Mouse (Mus musculus) forebrain, embryonic 13.5 days (tissue): ENCODE data around the gene Pou2f3. TPM values are rescaled to one million over a fixed set of nuclear protein-coding genes. Genes with fewer than 3 reads are reported as not detected.
A peak's percentile ranks its signal among the peaks of the same experiment; 100 is the strongest.

Source experiments
- ATAC-seq: fragments of 200-750 bp; cut with Nextera tagmentation; 2 replicates; pipeline ENCODE4 v1.8.0; 2017
- H3K27ac ChIP-seq: fragments of 300-500 bp; sonication (generic); 2 replicates; pipeline ENCODE4 v1.5.1; 2015; ENCODE audit warnings: inconsistent platforms, mild to moderate bottlenecking, moderate library complexity
- H3K27me3 ChIP-seq: fragments of 300-500 bp; sonication (generic); 2 replicates; pipeline ENCODE4 v1.6.1; 2015; ENCODE audit warnings: mild to moderate bottlenecking, inconsistent platforms
- H3K36me3 ChIP-seq: fragments of 300-500 bp; sonication (generic); 2 replicates; pipeline ENCODE4 v1.6.1; 2015; ENCODE audit warnings: mild to moderate bottlenecking, inconsistent platforms; ENCODE audit not compliant: poor library complexity, severe bottlenecking
- H3K4me1 ChIP-seq: fragments of 300-500 bp; sonication (generic); 2 replicates; pipeline ENCODE4 v1.6.1; 2015; ENCODE audit warnings: inconsistent platforms
- H3K4me2 ChIP-seq: fragments of 300-500 bp; sonication (generic); 2 replicates; pipeline ENCODE4 v1.6.1; 2015; ENCODE audit warnings: inconsistent platforms, mild to moderate bottlenecking, moderate library complexity
- H3K4me3 ChIP-seq: fragments of 300-500 bp; sonication (generic); 2 replicates; pipeline ENCODE4 v1.5.1; 2015; ENCODE audit warnings: mild to moderate bottlenecking, inconsistent platforms
- H3K9ac ChIP-seq: fragments of 300-500 bp; sonication (generic); 2 replicates; pipeline ENCODE4 v1.6.1; 2015; ENCODE audit warnings: mild to moderate bottlenecking, inconsistent platforms
- H3K9me3 ChIP-seq: fragments of 300-500 bp; sonication (generic); replicated peaks from 2 replicates; pipeline ENCODE4 v1.6.1; 2016; ENCODE audit warnings: inconsistent platforms
- WGBS: fragments of 180-500 bp; shearing (Covaris S2); methylation state at CpG from one replicate; pipeline ENCODE4 v1.1.7; 2015; 5-methylcytosine and 5-hydroxymethylcytosine counted together
- polyA plus RNA-seq: library from polyadenylated mRNA; unstranded; fragments of >200 nt; fragmentation: Nextera tagmentation; extraction: Ambion mirVana; gene quantifications from 2 replicates; pipeline ENCODE4 v1.2.1, GENCODE M21; 2015

The Pou2f3 gene
- polyA plus RNA-seq, 1 experiment from 2014 or later: not detected

DNA sequence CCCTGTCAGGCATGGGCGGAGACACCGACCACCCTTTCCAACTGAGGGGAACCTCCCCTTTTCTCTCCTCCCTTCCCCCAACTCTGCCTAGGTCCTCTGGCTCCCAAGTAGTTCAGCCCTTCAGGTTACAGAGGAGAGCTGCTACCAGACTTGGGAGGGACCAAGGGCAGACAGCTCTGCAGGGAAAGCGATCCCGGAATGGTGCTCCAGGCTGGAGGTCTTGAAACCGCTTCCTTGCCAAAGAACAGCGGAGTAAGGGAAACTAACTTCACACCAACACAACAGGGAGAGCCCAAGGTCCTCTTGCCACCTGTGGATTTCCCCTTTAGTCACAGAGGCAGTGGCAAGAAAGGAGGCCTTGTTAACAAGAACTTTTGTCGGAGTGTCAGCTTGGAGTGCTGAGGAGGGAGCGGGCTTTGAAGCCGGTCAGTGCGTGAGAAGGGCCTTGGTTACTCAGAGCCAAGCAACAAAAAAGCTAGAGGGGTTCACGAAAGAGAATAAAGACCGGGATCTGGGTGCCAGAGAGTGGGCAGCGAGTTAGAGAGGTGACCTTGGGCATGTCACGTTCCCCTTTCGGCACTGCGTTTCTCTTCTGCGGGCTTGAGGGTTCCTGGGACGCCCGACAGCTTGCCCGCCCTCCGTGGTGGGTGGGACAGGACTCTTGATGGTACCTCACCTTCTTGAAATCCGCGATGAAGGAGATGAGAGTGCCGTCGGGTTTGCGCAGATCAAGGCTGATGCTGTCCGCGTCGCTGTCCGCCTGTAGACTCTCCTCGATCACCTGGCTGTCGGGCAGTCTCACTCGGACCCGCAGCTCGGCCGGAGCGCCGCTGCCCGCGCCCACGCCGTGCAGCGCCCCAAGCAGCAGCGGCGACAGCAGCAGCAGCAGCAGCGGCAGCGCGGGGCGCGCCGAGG is 28.7 kb upstream of the Pou2f3 start:
- 1% methylated on average over 49 of the region's 51 CpGs for WGBS
- Histone ChIP-seq H3K4me1 (peaks cover 30% of the 10 kb centered on the region), H3K27ac (no peak overlapping the region), H3K9ac (peak overlapping the region; percentile 68), H3K36me3 (no peaks in the 10 kb centered on the region), H3K4me3 (peak overlapping the region; percentile 60), H3K9me3 (no peaks in the 10 kb centered on the region), H3K27me3 (peaks cover 17% of the 10 kb centered on the region), H3K4me2 (peak overlapping the region; percentile 79)
- ATAC-seq: peak; percentile 37; the same call in 1 of the 2 replicates

DNA sequence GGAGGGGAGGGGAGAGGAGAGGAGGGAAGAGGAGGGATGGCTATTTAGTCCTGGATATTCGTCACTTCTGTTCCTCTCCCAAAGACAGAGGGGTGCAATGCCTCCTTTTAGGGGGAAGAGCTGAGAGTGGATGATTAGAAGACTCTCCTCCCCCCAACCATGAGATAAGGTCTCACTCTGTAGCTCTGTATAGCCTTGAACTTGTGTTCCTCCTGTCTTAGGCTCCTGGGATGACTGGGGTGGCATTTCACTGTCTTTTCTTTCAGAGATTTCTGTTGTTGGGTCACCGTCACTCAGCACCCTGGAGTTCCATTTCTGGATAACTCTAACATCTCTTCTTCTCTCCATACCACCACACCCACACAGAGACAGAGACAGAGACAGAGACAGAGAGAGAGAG is 28.0 kb upstream of the Pou2f3 start:
- Histone ChIP-seq H3K27me3 (peaks cover 17% of the 10 kb centered on the region), H3K4me3 (peak overlapping the region; percentile 60; the same call in 1 of the 2 replicates), H3K9me3 (no peaks in the 10 kb centered on the region), H3K9ac (no peak overlapping the region), H3K27ac (no peak overlapping the region), H3K4me1 (peaks cover 30% of the 10 kb centered on the region), H3K4me2 (peak overlapping the region; percentile 79), H3K36me3 (no peaks in the 10 kb centered on the region)
- no peak for ATAC-seq
- 40% methylated on average over 2 of the region's 2 CpGs for WGBS

DNA sequence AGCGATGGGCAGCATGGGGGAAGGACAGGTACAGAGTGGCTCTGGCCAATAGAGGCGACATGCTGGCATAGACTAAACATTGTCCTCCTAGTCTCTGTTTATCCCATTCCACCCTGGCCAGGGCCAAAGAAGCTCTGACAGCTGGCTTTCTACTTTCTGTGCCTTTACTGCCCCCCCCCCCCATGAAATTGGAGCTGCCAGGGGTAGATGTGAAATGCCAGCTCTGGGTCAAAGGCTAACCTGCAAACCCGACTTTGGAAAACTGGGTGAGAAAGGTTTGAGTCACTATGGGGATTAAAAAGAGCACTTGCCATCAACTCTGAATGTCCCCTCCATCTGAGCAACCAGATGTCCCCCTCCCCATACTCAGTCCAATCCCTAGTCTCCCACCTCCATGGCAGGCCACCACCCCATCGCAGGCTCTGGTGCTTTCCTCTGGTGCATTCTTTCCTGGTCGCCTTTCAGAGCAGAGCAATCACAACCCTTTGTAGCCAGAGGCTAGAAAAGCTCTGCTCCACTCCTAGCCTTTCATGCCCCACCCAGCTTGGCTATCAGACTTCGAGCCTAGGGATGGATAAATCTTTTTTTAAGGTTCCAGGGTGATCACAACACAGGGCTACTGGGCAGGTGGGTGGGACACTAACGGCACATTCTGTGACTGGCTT is 27.1 kb upstream of the Pou2f3 start:
- no peaks in the 10 kb centered on the region for H3K9me3 ChIP-seq
- no peak overlapping the region for H3K27ac ChIP-seq
- H3K4me2 ChIP-seq: peak overlapping the region; percentile 79; the same call in 1 of the 2 replicates
- WGBS: 41% methylated on average over 7 of the region's 7 CpGs
- H3K36me3 ChIP-seq: no peaks in the 10 kb centered on the region
- H3K4me1 ChIP-seq: peaks cover 32% of the 10 kb centered on the region
- no peak overlapping the region for H3K4me3 ChIP-seq
- ATAC-seq: no peak
- H3K27me3 ChIP-seq: peaks cover 17% of the 10 kb centered on the region
- H3K9ac ChIP-seq: no peak overlapping the region

DNA sequence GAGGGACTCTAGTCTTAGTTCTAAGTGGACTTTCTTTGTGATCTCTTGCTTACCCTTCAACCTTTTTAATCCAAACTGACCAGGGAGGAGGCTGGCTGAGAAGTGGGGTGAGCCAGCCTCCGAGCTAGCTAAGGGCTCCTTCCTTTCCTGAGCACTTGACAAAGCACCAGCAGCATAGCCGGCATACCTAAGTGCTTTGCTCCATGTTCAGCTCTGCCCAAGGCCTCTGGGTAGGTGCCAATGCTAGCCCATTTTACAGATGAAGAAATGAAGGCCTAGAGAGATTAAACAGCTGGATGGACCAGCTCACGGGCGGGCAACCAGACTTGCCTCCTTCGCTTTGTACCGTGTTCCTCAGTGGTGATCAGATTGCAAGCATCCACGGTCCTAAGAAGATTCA is 26.4 kb upstream of the Pou2f3 start:
- Histone ChIP-seq H3K27me3 (peaks cover 17% of the 10 kb centered on the region), H3K4me3 (no peak overlapping the region), H3K4me2 (no peak overlapping the region), H3K36me3 (no peaks in the 10 kb centered on the region), H3K9ac (no peak overlapping the region), H3K27ac (no peak overlapping the region), H3K9me3 (no peaks in the 10 kb centered on the region), H3K4me1 (peaks cover 37% of the 10 kb centered on the region)
- WGBS: 91% methylated on average over 7 of the region's 7 CpGs
- ATAC-seq: no peak

DNA sequence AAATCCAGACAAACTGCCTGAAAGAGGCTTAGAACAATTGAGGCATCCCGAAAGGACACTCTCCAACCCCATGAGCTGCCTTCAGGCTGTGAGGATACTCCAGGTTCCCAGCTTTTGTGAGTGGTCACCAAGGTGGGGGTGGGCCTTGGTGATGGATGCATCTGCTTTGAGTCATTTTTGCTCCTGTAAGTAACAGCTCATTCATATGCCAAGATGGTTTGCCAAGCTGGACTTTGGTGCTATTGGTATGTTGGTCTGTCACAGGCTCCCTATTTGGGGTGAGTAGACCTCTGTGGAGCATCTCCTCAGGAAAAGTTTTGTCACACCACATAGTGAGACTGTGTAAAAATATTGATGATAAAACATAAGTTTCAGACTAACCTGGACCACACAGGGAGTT is 25.9 kb upstream of the Pou2f3 start:
- WGBS: 68% methylated on average over 1 of the region's 1 CpGs
- no peak for ATAC-seq
- H3K9me3 ChIP-seq: no peaks in the 10 kb centered on the region
- no peak overlapping the region for H3K9ac ChIP-seq
- H3K4me1 ChIP-seq: peaks cover 40% of the 10 kb centered on the region
- H3K27me3 ChIP-seq: peaks cover 17% of the 10 kb centered on the region
- H3K4me3 ChIP-seq: no peak overlapping the region
- H3K27ac ChIP-seq: no peak overlapping the region
- H3K36me3 ChIP-seq: no peaks in the 10 kb centered on the region
- no peak overlapping the region for H3K4me2 ChIP-seq

DNA sequence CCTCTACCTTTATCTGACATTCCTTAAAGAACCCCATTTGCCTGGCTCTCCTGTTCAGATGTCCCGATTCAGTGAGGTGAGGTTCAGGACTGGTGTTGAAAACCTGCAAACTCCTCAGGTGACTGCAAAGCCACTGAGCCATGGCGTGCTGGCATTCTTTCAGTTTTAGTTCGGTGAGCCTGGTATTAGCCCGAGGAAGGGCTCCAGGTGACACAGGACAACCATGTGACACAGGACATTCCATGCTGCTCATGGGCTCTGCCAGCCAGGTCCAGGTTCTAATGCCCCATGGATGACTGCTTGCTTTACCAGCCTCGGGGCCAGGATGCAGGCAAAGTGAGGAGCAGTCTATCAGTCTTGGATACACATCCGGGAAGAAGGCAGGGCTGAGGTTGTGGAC is 25.2 kb upstream of the Pou2f3 start:
- Histone ChIP-seq H3K36me3 (no peaks in the 10 kb centered on the region), H3K4me2 (no peak overlapping the region), H3K4me1 (peaks cover 40% of the 10 kb centered on the region), H3K9ac (no peak overlapping the region), H3K27me3 (peaks cover 17% of the 10 kb centered on the region), H3K4me3 (no peak overlapping the region), H3K9me3 (no peaks in the 10 kb centered on the region), H3K27ac (no peak overlapping the region)
- 87% methylated on average over 6 of the region's 6 CpGs for WGBS
- ATAC-seq: no peak

DNA sequence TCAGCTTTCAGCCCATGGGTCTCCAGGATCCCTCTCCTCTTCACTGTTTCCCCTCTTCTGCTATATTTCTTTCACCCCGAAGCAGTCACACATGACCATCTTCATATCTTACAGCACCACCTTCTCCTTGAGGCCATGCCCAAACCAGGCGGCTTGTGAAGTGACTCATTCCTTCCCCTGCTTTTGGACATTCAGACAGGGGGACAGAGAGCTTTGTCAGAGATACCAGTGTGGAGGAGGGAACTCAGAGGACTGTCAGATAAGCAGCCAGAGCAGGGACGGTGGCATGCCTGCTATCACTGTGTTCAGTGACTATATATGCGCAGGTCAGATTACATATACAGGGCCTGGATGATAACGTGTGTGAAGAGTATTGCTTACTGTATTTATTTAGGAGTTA is 24.3 kb upstream of the Pou2f3 start:
- H3K9me3 ChIP-seq: no peaks in the 10 kb centered on the region
- H3K27me3 ChIP-seq: peaks cover 17% of the 10 kb centered on the region
- no peak overlapping the region for H3K4me3 ChIP-seq
- H3K27ac ChIP-seq: no peak overlapping the region
- ATAC-seq: no peak
- no peak overlapping the region for H3K4me2 ChIP-seq
- H3K4me1 ChIP-seq: peaks cover 32% of the 10 kb centered on the region
- 89% methylated on average over 5 of the region's 5 CpGs for WGBS
- no peaks in the 10 kb centered on the region for H3K36me3 ChIP-seq
- H3K9ac ChIP-seq: no peak overlapping the region

DNA sequence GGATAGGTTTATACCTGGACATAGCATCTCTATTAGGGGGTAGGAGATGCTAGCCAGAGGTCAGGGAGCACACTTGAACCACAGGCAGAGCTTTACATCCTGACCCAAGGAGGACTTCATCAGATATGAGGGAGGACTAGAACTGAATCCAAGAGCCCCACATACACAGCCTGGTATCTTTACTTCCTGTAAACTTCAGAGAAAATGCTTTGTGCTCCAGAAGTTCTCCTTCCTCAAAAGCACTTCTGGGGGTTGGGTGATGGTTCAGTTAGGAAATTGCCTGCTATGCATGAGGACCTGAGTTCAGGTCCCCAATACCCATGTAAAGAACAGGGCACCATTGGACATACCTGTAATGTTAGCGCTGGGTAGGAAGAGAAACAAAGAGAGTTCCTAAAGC is 23.3 kb upstream of the Pou2f3 start:
- Histone ChIP-seq H3K9ac (no peak overlapping the region), H3K9me3 (no peaks in the 10 kb centered on the region), H3K4me3 (no peak overlapping the region), H3K4me1 (peaks cover 23% of the 10 kb centered on the region; the same call in 1 of the 2 replicates), H3K27ac (no peak overlapping the region), H3K36me3 (no peaks in the 10 kb centered on the region), H3K4me2 (no peak overlapping the region), H3K27me3 (peaks cover 9% of the 10 kb centered on the region)
- WGBS: 93% methylated on average over 1 of the region's 1 CpGs
- ATAC-seq: no peak

DNA sequence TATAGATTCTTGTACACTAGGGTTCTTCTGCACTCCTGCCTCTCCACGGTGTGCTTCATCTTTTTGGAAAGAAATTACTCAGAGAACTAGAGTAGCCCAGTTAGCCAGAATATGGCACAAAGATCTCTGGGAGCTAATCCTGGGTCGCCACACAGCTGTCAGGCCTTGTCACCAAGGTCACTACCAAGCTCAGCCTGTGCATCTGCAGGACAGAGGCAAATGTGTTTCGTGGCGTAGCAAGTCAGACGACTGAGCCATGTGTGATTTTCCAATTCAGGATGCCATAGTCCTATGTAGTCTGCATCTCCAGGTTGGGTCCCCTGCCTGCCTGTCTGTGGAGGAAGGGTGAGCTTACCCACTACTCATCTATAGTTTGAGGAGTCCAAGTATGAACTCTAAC is 22.9 kb upstream of the Pou2f3 start:
- Histone ChIP-seq H3K9me3 (no peaks in the 10 kb centered on the region), H3K4me1 (peaks cover 20% of the 10 kb centered on the region; the same call in 1 of the 2 replicates)
- no peak for ATAC-seq

DNA sequence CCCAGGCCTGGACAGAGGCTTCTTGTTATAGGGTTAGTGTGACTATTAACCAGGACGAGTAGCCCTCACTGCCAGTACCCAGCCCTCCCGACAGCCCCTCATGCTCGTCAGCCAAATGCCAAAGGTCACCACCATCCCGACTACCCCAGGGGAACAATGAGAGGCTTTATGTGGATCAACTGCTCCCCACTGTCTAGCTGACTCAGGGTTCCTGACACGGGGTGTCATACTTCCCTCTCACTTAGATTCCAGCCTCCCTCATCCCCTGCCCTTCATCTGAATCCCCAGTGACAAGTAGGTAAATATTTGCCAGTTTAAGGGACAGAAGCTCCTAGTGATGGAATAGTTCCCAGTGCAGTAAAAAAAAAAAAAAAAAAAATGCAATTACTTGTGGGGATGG is 22.1 kb upstream of the Pou2f3 start:
- Histone ChIP-seq H3K4me3 (no peak overlapping the region), H3K4me1 (peaks cover 14% of the 10 kb centered on the region; the same call in 1 of the 2 replicates), H3K36me3 (no peaks in the 10 kb centered on the region), H3K27me3 (no peaks in the 10 kb centered on the region), H3K27ac (no peak overlapping the region), H3K4me2 (no peak overlapping the region), H3K9me3 (no peaks in the 10 kb centered on the region), H3K9ac (no peak overlapping the region; the same call in 1 of the 2 replicates)
- no peak for ATAC-seq
- WGBS: 13% methylated on average over 5 of the region's 5 CpGs

More for the DNA sequence above, 22.9 kb upstream of the Pou2f3 start:
- Histone ChIP-seq H3K27me3 (peaks cover 4% of the 10 kb centered on the region; the same call in 1 of the 2 replicates), H3K36me3 (no peaks in the 10 kb centered on the region), H3K9ac (no peak overlapping the region), H3K4me2 (no peak overlapping the region), H3K4me3 (no peak overlapping the region), H3K27ac (no peak overlapping the region)
- 82% methylated on average over 5 of the region's 5 CpGs for WGBS

DNA sequence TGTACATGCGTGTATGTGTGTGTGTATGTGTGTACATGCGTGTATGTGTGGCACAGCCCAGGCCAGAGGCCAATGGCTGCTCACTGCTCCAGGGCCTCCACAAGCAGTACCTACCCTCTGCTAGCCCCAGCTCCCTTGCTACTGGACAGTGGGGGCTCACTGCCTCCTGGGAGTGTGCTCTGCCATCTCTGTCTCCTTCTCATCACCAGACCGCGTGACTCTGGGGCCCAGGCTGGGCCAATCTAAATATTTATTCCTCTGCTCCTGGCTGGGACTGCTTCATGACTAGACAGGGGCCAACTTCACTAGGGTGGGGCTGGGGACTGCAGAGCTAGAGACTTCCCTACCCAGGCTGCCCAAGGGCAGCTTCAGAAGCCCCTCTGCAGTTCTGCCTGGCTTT is 21.6 kb upstream of the Pou2f3 start:
- WGBS: 92% methylated on average over 4 of the region's 4 CpGs
- H3K36me3 ChIP-seq: no peaks in the 10 kb centered on the region
- no peak overlapping the region for H3K9ac ChIP-seq
- no peak overlapping the region for H3K27ac ChIP-seq
- ATAC-seq: no peak
- no peak overlapping the region for H3K4me3 ChIP-seq
- H3K27me3 ChIP-seq: no peaks in the 10 kb centered on the region
- H3K9me3 ChIP-seq: no peaks in the 10 kb centered on the region
- no peak overlapping the region for H3K4me2 ChIP-seq
- peaks cover 13% of the 10 kb centered on the region; the same call in 1 of the 2 replicates for H3K4me1 ChIP-seq

DNA sequence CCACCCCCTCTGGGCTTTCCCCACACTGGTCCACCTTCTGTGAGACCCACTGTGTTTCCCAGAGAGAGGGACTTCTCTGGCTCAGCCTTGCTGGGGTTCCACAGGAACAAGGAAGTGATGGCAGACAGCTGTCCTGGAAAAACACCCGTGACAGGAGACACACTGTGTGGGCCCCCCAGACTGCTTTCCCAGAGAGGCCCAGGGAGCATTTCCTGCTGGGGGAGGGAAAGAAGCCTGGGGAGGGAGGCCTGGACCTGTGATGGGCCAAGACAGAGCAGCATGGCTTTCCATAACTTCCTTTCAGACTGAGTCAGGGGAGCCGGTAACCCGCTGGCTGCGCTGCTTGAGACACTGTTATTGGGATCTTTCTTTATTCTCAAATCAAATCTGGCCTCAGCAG is 20.7 kb upstream of the Pou2f3 start:
- no peak for ATAC-seq
- Histone ChIP-seq H3K4me2 (no peak overlapping the region), H3K4me3 (no peak overlapping the region), H3K4me1 (peaks cover 13% of the 10 kb centered on the region; the same call in 1 of the 2 replicates), H3K36me3 (no peaks in the 10 kb centered on the region), H3K27ac (no peak overlapping the region), H3K9ac (0 out of 2 replicates have a peak overlapping the region, but pooled peaks have one; percentile 16), H3K9me3 (no peaks in the 10 kb centered on the region), H3K27me3 (no peaks in the 10 kb centered on the region)
- 73% methylated on average over 4 of the region's 4 CpGs for WGBS
